Mouse (Mus musculus): ENCODE results near the gene Usp31.

- TF ChIP-seq GATA1 (IDR thresholded peaks at IDR 0.05; ENCODE audit: low read length) = no peak
- TF ChIP-seq TAL1 (IDR thresholded peaks at IDR 0.05; ENCODE audit: low read length) = no peak
These were observed 10.0 kb upstream of the Usp31 start for GRCm38 (mm10) chr7:121717031-121717430.
